ENCODE assay signal across 18 mouse cellular contexts in the genomic region with DNA sequence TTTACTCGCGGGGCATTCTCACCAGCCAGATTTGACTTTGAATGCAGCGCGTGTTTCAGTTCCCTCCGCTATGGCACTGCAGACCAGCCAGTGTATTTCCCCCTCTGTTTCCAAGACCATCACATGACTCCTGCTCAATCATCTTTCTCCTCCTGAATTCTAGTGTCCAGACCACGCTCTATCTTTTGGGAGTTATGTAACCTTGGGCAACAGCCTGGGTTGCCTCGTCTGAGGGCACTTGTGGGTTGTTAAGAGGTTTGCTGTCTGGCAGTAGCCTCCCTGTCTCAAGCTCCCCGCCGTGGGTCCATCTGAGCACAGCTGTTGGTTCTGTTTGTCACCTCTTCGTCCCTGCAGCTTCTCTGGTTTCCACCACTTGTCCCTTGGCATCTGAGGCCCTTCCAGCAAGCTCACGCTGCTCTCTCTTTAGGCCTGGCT.
DNase-seq lines count a peak whose midpoint lies in the region; ATAC-seq lines count a peak whose summit lies in the region.
"Had no signal": no experiment of that assay in that cellular context is flagged by ENCODE, and none has a peak within 500 bp of the region (broad histone marks: within the 10 kb centered on the region; RNA-seq: fewer than 3 reads in every experiment).

No protein-coding gene starts in this region.

- H3K4me3 ChIP-seq in liver, embryonic 13.5 days (replicated peaks) = no peak overlapping the region
- H3K4me3 ChIP-seq in lung, embryonic 15.5 days = no peak overlapping the region
- H3K4me3 ChIP-seq: heart, embryonic 15.5 days; hindbrain, embryonic 10.5 days; neural tube, embryonic 13.5 days had no signal

- H3K27me3 ChIP-seq in liver, embryonic 13.5 days = no peaks in the 10 kb centered on the region
- H3K27me3 ChIP-seq in lung, embryonic 15.5 days = no peaks in the 10 kb centered on the region
- H3K27me3 ChIP-seq: heart, embryonic 15.5 days had no signal

- no peak overlapping the region for H3K4me2 ChIP-seq in liver, embryonic 13.5 days
- H3K4me2 ChIP-seq in lung, embryonic 15.5 days = no peak overlapping the region
- H3K4me2 ChIP-seq: heart, embryonic 15.5 days; neural tube, embryonic 13.5 days had no signal

- no peaks in the 10 kb centered on the region for H3K36me3 ChIP-seq in liver, embryonic 13.5 days
- no peaks in the 10 kb centered on the region for H3K36me3 ChIP-seq in lung, embryonic 15.5 days
- H3K36me3 ChIP-seq: heart, embryonic 15.5 days; hindbrain, embryonic 10.5 days; neural tube, embryonic 13.5 days had no signal

- no peak for DNase-seq in liver, embryonic 13.5 days
- DNase-seq in liver = no peak
- peak; percentile 77 for DNase-seq in gastrocnemius, postnatal 25 days
- peak; percentile 87 for DNase-seq in skeletal muscle tissue, adult 2 months (ENCODE audit: low read depth, low spot score)
- no peak for DNase-seq in frontal cortex, postnatal 36 days (ENCODE audit: low spot score in 2 of 2)
- no peak for DNase-seq in ovary, adult 18-20 months (ENCODE audit: low spot score)
- DNase-seq: adrenal gland, postnatal 10 days; cerebellum, adult 11-12 months; cerebellum, postnatal 25 days; heart, adult 11 months; kidney, adult 9 months; kidney, postnatal 4 days; thymus, adult 18-20 months had no signal

- H3K9me3 ChIP-seq in liver, embryonic 13.5 days (replicated peaks) = no peaks in the 10 kb centered on the region
- no peaks in the 10 kb centered on the region for H3K9me3 ChIP-seq in lung, embryonic 15.5 days
- H3K9me3 ChIP-seq: heart, embryonic 15.5 days; hindbrain, embryonic 10.5 days; neural tube, embryonic 13.5 days had no signal

- H3K27ac ChIP-seq in liver, embryonic 13.5 days = peak overlapping the region; percentile 60
- peak overlapping the region; percentile 31 for H3K27ac ChIP-seq in lung, embryonic 15.5 days
- H3K27ac ChIP-seq: heart, embryonic 15.5 days; hindbrain, embryonic 10.5 days; neural tube, embryonic 13.5 days had no signal

- WGBS in liver, embryonic 13.5 days (ENCODE audit: insufficient replicate concordance) = 86% methylated on average over 11 of the region's 11 CpGs
- WGBS in lung, embryonic 15.5 days = 65% methylated on average over 11 of the region's 11 CpGs

- H3K9ac ChIP-seq in liver, embryonic 13.5 days = no peak overlapping the region
- H3K9ac ChIP-seq in lung, embryonic 15.5 days = no peak overlapping the region
- H3K9ac ChIP-seq: heart, embryonic 15.5 days; neural tube, embryonic 13.5 days had no signal

- ATAC-seq in liver, embryonic 13.5 days (ENCODE audit: low read depth) = no peak
- no peak for ATAC-seq in lung, embryonic 15.5 days (ENCODE audit: borderline replicate concordance, extremely low read depth, low FRiP score, low TSS enrichment)
- ATAC-seq in activated CD4-positive, CD25-positive, alpha-beta regulatory T cell, adult 4 months = no peak

- peaks cover 68% of the 10 kb centered on the region for H3K4me1 ChIP-seq in liver, embryonic 13.5 days (replicated peaks)
- H3K4me1 ChIP-seq in lung, embryonic 15.5 days = peaks cover 27% of the 10 kb centered on the region

Comparison
In these comparisons a context has a peak if more than half of its experiments do, and no peak if none do; other contexts are left out.
1. DNase-seq: peak in gastrocnemius, postnatal 25 days (single experiment) and skeletal muscle tissue, adult 2 months (single experiment); none in liver, embryonic 13.5 days (single experiment), liver (single experiment), frontal cortex, postnatal 36 days (0 of 2) and ovary, adult 18-20 months (single experiment).